Mouse (Mus musculus): ENCODE measurements at regions not wholly inside any gene's neighbourhood (a gene's known extent, or its start where the extent isn't known, plus 50 kb on each side); places are given as distances from the start of the nearest gene placed in this dataset.

DNA sequence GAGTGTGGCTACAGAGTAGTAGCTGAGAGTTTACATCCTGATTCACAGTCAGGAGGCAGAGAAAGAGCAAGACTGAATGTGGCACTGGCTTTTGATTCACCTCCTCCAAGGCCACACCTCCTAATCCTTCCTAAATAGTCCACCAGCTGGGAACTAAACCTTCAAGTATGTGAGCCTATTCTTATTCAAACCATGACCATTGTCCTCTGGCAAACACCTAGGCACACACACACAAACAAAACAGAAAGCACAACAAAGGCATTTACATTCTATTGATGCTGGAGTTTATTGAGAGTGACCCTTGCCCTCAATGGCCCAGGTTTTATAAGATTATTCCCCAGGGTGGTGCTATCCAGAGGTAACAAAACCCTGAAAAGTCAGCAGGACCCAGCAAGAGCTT, 235.4 kb upstream of the Dynlrb2 start:
- Histone ChIP-seq H3K9me3 (no peaks in the 10 kb centered on the region), H3K4me3 (no peak overlapping the region), H3K27ac (no peak overlapping the region), H3K4me1 (peaks cover 19% of the 10 kb centered on the region), H3K27me3 (ENCODE audit: poor library complexity, severe bottlenecking) (peaks cover 92% of the 10 kb centered on the region), H3K36me3 (replicated peaks) (no peaks in the 10 kb centered on the region)
- DNase-seq (ENCODE audit: extremely low spot score, low spot score) = no peak

DNA sequence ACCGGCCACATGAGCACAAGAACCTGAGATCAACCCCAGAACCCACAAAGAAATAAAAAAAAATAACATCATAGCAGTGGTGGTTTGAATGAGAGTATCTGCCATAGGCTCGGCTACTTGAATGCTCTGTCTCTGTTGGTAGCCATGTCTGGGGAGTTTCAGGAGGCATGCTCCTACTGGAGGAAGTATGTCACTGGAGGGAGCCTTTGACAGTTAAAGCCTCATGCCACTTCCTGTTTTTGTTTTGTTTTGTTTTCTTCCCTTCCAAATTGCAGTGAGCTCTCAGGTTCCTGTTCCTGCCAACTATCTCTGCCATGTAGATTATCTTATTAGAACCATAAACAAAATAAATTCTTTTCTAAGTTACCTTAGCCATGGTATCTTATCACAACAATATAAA, 236.1 kb upstream of the Dynlrb2 start:
- Histone ChIP-seq H3K27ac (no peak overlapping the region), H3K4me1 (peaks cover 19% of the 10 kb centered on the region), H3K36me3 (replicated peaks) (no peaks in the 10 kb centered on the region), H3K9me3 (no peaks in the 10 kb centered on the region), H3K27me3 (ENCODE audit: poor library complexity, severe bottlenecking) (peaks cover 89% of the 10 kb centered on the region), H3K4me3 (no peak overlapping the region)
- DNase-seq (ENCODE audit: extremely low spot score, low spot score) = no peak
- 87% methylated on average over 2 of the region's 2 CpGs for WGBS

DNA sequence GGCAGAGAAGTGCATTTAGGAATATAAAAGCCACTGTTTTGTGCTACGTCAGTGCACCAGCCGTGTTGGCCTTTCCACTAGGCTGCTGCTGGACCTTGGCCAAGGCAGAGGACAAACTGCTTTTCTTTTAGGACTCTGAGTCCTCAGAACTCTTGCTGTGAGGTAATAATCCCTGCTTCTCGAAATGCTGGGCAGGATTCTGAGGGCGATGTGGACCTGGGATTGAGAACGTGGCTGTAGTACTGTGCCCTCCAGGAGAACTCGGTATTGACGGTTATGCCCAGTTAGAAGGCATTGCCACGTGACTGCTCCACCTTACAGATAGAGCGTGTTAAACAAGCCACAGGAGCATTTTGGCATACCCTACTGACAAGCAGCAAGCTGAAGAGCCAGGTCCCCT, 236.6 kb upstream of the Dynlrb2 start:
- H3K9me3 ChIP-seq = no peaks in the 10 kb centered on the region
- H3K4me3 ChIP-seq = no peak overlapping the region
- peaks cover 19% of the 10 kb centered on the region for H3K4me1 ChIP-seq
- H3K27ac ChIP-seq = no peak overlapping the region
- WGBS = 86% methylated on average over 9 of the region's 9 CpGs
- peaks cover 89% of the 10 kb centered on the region for H3K27me3 ChIP-seq (ENCODE audit: poor library complexity, severe bottlenecking)
- no peak for DNase-seq (ENCODE audit: extremely low spot score, low spot score)
- no peaks in the 10 kb centered on the region for H3K36me3 ChIP-seq (replicated peaks)

DNA sequence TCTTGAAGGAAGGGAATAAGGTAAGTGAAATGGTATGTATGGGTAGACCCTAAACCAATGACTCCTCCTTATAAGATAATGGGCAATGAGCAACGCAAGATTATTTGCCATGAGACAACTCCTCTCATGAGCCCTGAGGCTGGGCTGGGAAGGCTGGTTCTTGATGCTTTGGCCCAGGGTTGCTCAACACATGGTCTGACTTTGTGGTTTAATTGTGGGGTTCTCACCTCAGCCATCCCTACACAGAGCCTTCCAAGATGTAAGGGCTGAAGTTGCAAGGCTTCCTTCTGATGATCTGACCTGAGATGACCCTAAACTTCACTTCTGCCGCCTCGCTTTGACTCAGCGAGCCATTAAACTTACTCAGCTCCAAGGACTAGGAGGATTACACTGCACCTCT, 237.8 kb upstream of the Dynlrb2 start:
- no peak for DNase-seq (ENCODE audit: extremely low spot score, low spot score)
- peaks cover 16% of the 10 kb centered on the region for H3K4me1 ChIP-seq
- no peak overlapping the region for H3K27ac ChIP-seq
- 46% methylated on average over 4 of the region's 4 CpGs for WGBS
- H3K4me3 ChIP-seq = no peak overlapping the region
- H3K36me3 ChIP-seq (replicated peaks) = no peaks in the 10 kb centered on the region
- no peaks in the 10 kb centered on the region for H3K9me3 ChIP-seq
- peaks cover 85% of the 10 kb centered on the region for H3K27me3 ChIP-seq (ENCODE audit: poor library complexity, severe bottlenecking)

DNA sequence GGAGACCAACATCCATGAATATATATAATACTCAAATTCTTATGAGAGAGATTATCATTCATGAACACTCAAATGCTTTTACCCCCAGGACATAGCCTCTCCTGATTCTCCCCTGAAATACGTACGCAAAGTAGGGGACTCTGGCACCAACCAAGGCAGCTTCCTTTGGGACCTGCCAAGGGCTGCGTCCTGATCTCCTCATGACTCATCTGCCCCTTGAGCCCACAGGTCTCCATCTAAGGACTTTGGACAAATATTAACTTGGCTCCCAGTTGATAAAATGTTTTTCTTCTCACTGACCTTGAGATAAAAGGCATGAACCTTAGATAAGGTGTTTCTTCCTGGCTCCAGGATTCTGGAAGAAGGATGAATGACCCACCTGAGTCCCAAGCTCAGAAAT, 239.2 kb upstream of the Dynlrb2 start:
- H3K27ac ChIP-seq = no peak overlapping the region
- no peak overlapping the region for H3K4me3 ChIP-seq
- peaks cover 12% of the 10 kb centered on the region for H3K4me1 ChIP-seq
- DNase-seq (ENCODE audit: extremely low spot score, low spot score) = no peak
- H3K36me3 ChIP-seq (replicated peaks) = no peaks in the 10 kb centered on the region
- 88% methylated on average over 3 of the region's 3 CpGs for WGBS
- H3K9me3 ChIP-seq = no peaks in the 10 kb centered on the region
- H3K27me3 ChIP-seq (ENCODE audit: poor library complexity, severe bottlenecking) = peaks cover 71% of the 10 kb centered on the region

DNA sequence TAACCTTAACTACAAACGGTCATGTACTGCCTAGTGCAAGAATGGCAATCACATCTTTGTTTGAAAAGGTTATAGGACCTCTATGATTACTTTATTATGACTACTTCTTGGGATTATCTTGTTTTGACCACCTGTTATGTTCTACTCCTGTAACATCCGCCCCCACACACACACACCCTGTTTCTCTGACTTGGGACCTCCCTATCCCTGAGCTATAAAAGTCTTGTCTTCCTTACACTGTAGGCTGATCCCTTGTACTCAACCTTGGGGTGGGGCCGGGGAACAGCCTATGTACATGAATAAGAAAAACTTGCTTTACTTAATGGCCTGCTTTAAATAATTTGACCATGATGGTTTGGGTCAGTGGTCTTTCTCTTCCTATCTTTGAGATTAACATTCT, 240.7 kb upstream of the Dynlrb2 start:
- Histone ChIP-seq H3K27ac (no peak overlapping the region), H3K36me3 (replicated peaks) (no peaks in the 10 kb centered on the region), H3K27me3 (ENCODE audit: poor library complexity, severe bottlenecking) (peaks cover 68% of the 10 kb centered on the region), H3K9me3 (no peaks in the 10 kb centered on the region), H3K4me3 (no peak overlapping the region), H3K4me1 (peaks cover 12% of the 10 kb centered on the region)
- no peak for DNase-seq (ENCODE audit: extremely low spot score, low spot score)
- 89% methylated on average over 3 of the region's 3 CpGs for WGBS

DNA sequence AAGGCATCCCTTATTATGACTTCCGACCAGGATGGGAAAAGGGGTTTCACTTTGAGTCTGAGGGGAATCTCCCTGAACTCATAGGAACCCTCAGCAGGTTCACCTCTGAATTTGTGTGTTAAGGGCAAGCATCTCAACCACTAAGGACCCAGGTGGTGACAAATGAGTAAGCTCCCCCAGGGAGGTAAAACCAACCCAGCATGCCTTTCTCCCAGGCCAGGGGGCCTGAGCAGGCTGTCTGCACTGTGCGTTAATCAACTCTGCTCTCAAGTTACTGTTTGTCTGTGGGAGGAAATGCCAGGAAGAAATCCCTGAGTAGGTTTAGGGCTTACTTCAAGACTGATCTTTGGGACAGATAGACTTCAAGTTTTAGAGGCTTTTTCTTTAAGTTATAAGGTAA, 243.5 kb upstream of the Dynlrb2 start:
- Histone ChIP-seq H3K9me3 (no peaks in the 10 kb centered on the region), H3K4me3 (no peak overlapping the region), H3K27ac (no peak overlapping the region), H3K27me3 (ENCODE audit: poor library complexity, severe bottlenecking) (peaks cover 40% of the 10 kb centered on the region), H3K36me3 (replicated peaks) (no peaks in the 10 kb centered on the region), H3K4me1 (peaks cover 15% of the 10 kb centered on the region)
- DNase-seq (ENCODE audit: extremely low spot score, low spot score) = no peak
- 42% methylated on average over 2 of the region's 2 CpGs for WGBS

DNA sequence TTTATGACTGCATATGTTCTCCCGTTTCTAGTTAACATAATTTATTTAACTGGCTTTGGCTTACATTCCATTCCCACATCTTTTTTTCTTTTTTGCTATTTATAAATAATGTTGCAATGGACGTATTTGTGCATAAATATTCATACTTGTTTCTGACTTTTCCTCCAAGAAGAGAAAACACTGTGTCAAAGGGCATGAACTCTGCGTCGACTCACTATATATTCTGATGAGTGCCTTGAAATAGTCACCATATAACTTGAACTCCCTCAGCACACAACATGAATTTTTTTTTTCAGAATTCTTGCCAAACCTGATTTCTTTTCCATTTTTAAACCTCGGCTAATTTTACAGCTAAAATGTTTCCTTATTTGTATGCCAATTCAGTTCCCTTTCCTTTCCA, 249.4 kb upstream of the Dynlrb2 start:
- 89% methylated on average over 5 of the region's 5 CpGs for WGBS
- H3K4me3 ChIP-seq = no peak overlapping the region
- DNase-seq (ENCODE audit: extremely low spot score, low spot score) = no peak

DNA sequence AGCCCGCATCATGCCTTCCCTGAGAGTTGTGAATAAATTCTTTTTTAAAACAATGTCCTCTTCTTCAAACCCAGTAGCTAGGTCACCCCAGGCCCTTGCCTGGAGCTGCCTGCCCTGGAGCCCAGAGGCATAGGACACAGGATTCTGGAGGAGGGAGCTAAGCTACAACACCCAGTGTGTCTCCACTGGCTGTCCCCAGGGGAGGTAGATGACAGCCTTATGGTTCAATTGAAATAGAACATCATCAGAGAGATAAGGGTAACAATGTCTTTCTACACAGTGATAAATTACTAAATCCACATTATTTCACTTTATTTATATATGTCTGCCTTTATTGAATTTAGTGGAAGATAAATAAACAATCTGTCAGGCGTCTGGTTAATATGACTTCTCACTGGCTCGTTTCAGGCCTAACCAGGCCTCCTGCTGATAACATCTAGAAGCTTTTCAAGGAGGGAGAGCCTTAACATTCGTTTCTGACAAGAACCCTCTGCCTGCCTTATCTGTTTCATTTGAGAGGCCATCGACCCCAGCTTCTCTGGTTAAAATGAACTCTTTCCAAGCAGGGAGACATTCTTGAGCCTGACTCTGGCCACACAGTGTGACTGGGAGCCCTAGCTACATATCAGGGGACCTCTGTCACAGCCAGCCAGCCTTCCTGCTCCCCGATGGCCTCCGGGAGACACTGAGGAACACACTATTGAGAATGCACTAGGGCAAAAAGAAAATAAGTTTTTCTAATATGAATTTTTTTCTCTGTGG, 252.1 kb upstream of the Dynlrb2 start:
- no peaks in the 10 kb centered on the region for H3K9me3 ChIP-seq
- peaks cover 5% of the 10 kb centered on the region; the same call in 1 of the 2 replicates for H3K27me3 ChIP-seq (ENCODE audit: poor library complexity, severe bottlenecking)
- WGBS = 71% methylated on average over 7 of the region's 7 CpGs
- H3K4me1 ChIP-seq = no peaks in the 10 kb centered on the region
- no peak for DNase-seq (ENCODE audit: extremely low spot score, low spot score)
- H3K4me3 ChIP-seq = no peak overlapping the region
- H3K27ac ChIP-seq = no peak overlapping the region
- H3K36me3 ChIP-seq (replicated peaks) = no peaks in the 10 kb centered on the region

More for the DNA sequence above, 249.4 kb upstream of the Dynlrb2 start:
- H3K27me3 ChIP-seq (ENCODE audit: poor library complexity, severe bottlenecking) = peaks cover 13% of the 10 kb centered on the region
- H3K4me1 ChIP-seq = peaks cover 8% of the 10 kb centered on the region; the same call in 1 of the 2 replicates
- no peak overlapping the region for H3K27ac ChIP-seq
- no peaks in the 10 kb centered on the region for H3K36me3 ChIP-seq (replicated peaks)
- H3K9me3 ChIP-seq = no peaks in the 10 kb centered on the region

DNA sequence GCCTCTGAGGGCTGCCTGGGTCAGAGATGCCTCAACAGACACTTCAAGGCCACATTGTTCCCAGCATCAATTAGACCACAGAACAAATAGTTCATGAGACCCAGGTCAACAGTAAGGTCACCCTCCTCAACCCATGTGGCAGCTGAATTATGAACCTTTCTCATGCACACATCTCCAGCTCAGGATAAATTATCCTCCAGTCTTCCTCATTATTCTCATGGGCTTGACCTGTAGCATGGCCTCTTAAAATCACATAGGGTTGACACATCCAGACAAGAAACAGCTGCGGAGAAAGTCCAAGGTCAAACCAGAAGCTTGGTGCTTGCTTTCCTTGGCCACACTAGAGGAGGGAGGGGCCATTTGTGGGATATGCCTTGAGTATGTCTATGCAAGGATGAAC, 256.4 kb upstream of the Dynlrb2 start:
- WGBS = 93% methylated on average over 1 of the region's 1 CpGs
- no peaks in the 10 kb centered on the region for H3K9me3 ChIP-seq

DNA sequence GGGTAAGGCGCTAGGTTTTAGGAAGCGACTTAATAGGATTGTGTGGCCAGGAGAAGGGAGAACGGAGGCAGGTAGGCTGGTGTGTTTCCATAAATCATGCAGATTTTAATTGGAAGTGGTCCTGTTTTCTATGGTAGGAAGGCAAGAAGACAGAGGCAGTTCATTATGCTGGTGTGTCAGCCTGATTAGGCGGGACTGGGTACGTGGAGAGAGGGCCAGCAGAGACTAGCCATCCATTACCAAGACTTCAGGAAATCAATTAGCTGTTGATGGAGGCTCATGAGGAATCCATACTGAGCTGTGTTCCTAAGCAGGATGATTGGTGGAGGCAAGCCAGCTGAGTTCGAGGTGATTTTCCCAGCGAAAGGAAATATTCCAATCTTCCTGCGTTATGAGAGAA, 261.3 kb upstream of the Dynlrb2 start:
- no peak for DNase-seq (ENCODE audit: extremely low spot score, low spot score)
- H3K27me3 ChIP-seq (ENCODE audit: poor library complexity, severe bottlenecking) = peaks cover 70% of the 10 kb centered on the region
- H3K4me1 ChIP-seq = peaks cover 30% of the 10 kb centered on the region
- H3K9me3 ChIP-seq = no peaks in the 10 kb centered on the region
- H3K4me3 ChIP-seq = no peak overlapping the region
- no peak overlapping the region for H3K27ac ChIP-seq
- WGBS = 76% methylated on average over 8 of the region's 8 CpGs
- H3K36me3 ChIP-seq (replicated peaks) = no peaks in the 10 kb centered on the region

More for the DNA sequence above, 256.4 kb upstream of the Dynlrb2 start:
- peaks cover 15% of the 10 kb centered on the region for H3K4me1 ChIP-seq
- peaks cover 30% of the 10 kb centered on the region for H3K27me3 ChIP-seq (ENCODE audit: poor library complexity, severe bottlenecking)
- no peak overlapping the region for H3K27ac ChIP-seq
- no peak overlapping the region for H3K4me3 ChIP-seq
- H3K36me3 ChIP-seq (replicated peaks) = no peaks in the 10 kb centered on the region
- DNase-seq (ENCODE audit: extremely low spot score, low spot score) = no peak

DNA sequence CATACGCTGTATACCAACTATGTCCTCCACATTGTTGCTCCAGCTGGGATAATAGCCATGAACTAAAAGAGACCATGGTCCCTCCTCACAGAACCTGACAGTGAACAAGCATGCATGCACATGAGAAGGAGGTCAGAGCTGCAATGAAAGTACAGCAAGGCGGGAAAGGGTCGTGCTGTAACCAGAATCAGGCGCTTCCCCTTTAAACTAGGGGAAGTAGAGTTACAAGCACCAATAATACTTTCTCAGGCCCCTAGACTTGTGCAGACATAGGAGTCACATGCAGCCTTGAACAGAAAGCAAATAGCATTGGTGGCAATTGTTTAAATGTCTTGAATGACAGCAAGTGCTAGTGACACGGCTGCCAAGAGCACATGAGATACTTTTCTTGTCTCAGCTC, 261.8 kb upstream of the Dynlrb2 start:
- no peak overlapping the region for H3K4me3 ChIP-seq
- no peak overlapping the region for H3K27ac ChIP-seq
- H3K4me1 ChIP-seq = peaks cover 30% of the 10 kb centered on the region

DNA sequence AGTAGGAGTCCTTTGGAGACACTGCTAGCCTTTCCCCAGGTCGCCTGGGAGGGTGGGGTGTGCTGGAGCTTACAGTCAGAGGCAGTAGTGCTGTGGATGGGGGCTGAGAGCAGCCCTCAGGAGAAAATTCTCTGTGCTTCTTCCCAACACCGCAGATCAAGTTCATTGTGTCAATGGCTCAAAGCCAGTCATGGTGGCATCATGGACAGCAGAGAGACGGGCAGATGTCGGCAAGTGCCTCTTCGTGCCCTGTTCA, 262.9 kb upstream of the Dynlrb2 start:
- Histone ChIP-seq H3K9me3 (no peaks in the 10 kb centered on the region), H3K4me3 (no peak overlapping the region), H3K36me3 (replicated peaks) (no peaks in the 10 kb centered on the region), H3K4me1 (peaks cover 30% of the 10 kb centered on the region), H3K27me3 (ENCODE audit: poor library complexity, severe bottlenecking) (peaks cover 86% of the 10 kb centered on the region), H3K27ac (no peak overlapping the region)
- DNase-seq (ENCODE audit: extremely low spot score, low spot score) = no peak
- 91% methylated on average over 5 of the region's 5 CpGs for WGBS

More for the DNA sequence above, 261.8 kb upstream of the Dynlrb2 start:
- no peaks in the 10 kb centered on the region for H3K36me3 ChIP-seq (replicated peaks)
- H3K9me3 ChIP-seq = no peaks in the 10 kb centered on the region
- H3K27me3 ChIP-seq (ENCODE audit: poor library complexity, severe bottlenecking) = peaks cover 75% of the 10 kb centered on the region
- 84% methylated on average over 5 of the region's 5 CpGs for WGBS
- DNase-seq (ENCODE audit: extremely low spot score, low spot score) = no peak

All from forebrain, embryonic 10.5 days (tissue).